Mouse (Mus musculus) small intestine, adult 2 months (tissue): Measurements from ENCODE around the gene N4bp2l2.

Source experiments
- CTCF ChIP-seq: fragments of 200-500 bp; IDR thresholded peaks from 2 replicates; pipeline ENCODE4 v1.5.1; 2012; ENCODE audit warnings: low read depth, mild to moderate bottlenecking, control low read depth, inconsistent platforms, low read length, moderate library complexity, mixed read lengths; ENCODE audit not compliant: insufficient replicate concordance, insufficient read length; ENCODE audit errors: extremely low read depth
- POLR2A ChIP-seq: fragments of 200-500 bp; IDR thresholded peaks from 2 replicates; pipeline ENCODE4 v1.6.1; 2012; ENCODE audit warnings: low read depth, mild to moderate bottlenecking, control low read depth, inconsistent platforms, low read length, moderate library complexity

DNA sequence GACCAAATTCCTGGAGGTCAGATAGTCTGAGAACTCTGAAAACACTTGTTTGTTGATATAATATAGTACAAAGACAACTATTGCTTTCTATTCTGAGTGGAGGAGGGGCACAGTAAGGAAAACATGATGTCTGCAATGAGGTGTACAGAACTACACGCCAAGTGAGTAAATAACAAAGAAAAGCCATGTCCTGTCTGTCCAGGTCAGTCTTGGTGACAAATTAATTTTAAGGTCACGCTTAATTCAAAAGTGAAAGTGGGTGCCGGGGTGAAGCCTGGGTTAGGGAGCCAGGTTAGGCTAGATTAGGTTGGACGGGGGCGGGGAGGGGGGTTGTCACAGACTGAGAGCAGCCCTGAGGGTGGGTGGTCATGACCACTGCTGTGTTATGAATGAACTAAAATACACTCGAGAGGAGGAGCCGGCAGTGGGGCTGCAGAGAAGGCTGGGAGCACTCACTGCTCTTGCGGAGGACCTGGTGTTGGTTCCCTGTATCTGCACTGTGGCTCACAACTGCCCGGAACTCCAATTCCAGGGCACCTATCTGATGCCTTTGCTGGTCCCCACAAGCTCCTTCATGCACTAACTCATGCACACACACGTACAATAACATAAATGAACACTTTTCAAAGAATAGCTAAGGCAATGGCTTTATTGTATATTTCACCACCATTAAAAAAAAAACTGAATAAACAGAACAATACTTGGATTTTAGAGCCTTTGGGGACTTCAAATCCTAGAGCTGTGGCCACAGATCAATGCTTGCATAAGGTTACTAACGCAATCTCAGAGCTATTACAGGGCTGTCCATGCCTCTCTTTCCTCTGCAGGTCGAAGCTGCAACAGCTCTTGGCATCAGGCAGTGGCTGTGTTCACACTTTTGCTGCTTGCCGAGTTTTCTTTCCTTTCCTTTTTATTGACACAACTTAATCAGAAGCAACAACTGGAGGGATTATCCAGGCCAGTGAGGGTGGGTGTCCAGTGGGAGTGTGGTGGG, 66.4 kb downstream of the N4bp2l2 start:
- TF ChIP-seq CTCF, result no peak; the same call in 1 of the 2 replicates
- TF ChIP-seq POLR2A, result no peak
